ENCODE assay signal across 8 mouse cellular contexts in the genomic region with DNA sequence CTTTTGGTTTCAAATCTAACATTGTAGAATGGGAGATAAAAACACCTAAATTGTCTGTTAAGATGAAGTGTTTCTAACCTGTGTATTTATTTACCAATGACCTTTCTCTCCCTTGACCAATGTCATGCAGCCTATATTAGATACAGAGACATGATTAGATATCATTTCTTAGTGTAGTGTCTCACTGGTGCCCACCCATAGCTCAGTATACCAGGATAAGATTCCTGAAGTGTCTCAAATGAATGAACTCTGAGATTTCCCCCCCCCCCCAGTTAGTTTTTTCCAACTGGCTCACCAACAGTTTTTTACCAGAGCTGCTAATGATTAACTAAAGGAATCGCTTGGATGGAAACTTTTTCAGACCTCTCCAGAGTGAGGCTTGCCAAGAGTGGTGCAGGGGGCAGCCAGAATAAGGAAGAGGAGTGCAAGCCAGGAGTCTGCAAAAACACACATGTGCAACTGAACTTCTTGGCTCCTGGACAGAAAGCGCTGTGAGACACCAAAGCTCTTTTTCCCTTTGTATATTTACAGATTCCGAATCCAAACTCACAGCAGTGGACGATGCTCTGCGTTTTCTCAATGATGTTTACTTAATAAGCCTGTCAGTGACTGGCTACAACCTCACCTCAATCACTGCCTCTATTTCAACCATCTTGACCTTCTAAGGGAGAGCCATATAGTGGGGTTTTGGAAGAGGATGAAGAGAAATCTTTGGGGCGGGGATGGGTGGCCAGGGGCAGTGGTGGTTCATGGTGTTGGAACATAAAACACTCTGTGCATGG.
DNase-seq lines count a peak whose midpoint lies in the region; ATAC-seq lines count a peak whose summit lies in the region.

No protein-coding gene starts in this region.

- no peaks in the 10 kb centered on the region for H3K9me3 ChIP-seq in heart, embryonic 15.5 days (replicated peaks)

- 56% methylated on average over 6 of the region's 6 CpGs for WGBS in heart, embryonic 15.5 days
- 16% methylated on average over 6 of the region's 6 CpGs for WGBS in large intestine, adult 2 months

- peaks cover 29% of the 10 kb centered on the region for H3K4me1 ChIP-seq in heart, embryonic 15.5 days (replicated peaks)

- peak overlapping the region; percentile 41 for H3K27ac ChIP-seq in heart, embryonic 15.5 days

- no peak overlapping the region for H3K4me2 ChIP-seq in heart, embryonic 15.5 days

- peak; percentile 51 to 70 for DNase-seq in cerebellum, postnatal 10 days
- peak; percentile 31 for DNase-seq in Muller cell, postnatal 12 days (ENCODE audit: inconsistent ontology term)
- DNase-seq in large intestine, adult 2 months (ENCODE audit: low read depth, low spot score), result peak; percentile 57
- DNase-seq in ovary, postnatal 14 days (ENCODE audit: low spot score), result peak; percentile 38
- DNase-seq in left cerebral cortex, adult 8-10 months (ENCODE audit: low spot score in 2 of 2), result no peak

- no peak for ATAC-seq in cerebellum, adult (ENCODE audit: insufficient number of reproducible peaks, low FRiP score, low TSS enrichment)
- peak; percentile 61; the same call in 1 of the 2 replicates for ATAC-seq in heart, embryonic 15.5 days (replicated peaks; ENCODE audit: insufficient number of reproducible peaks, insufficient read depth, low FRiP score, low read depth)
- ATAC-seq in inflammation-experienced regulatory T-cells, adult 6 months, result no peak

- no peak overlapping the region for H3K9ac ChIP-seq in heart, embryonic 15.5 days

- H3K36me3 ChIP-seq in heart, embryonic 15.5 days, result no peaks in the 10 kb centered on the region

- H3K4me3 ChIP-seq in heart, embryonic 15.5 days, result no peak overlapping the region

- no peaks in the 10 kb centered on the region for H3K27me3 ChIP-seq in heart, embryonic 15.5 days

Comparison
In these comparisons a context has a peak if more than half of its experiments do, and no peak if none do; other contexts are left out.
1. DNase-seq: peak in cerebellum, postnatal 10 days (2 of 2), Muller cell, postnatal 12 days (single experiment), large intestine, adult 2 months (single experiment) and ovary, postnatal 14 days (single experiment); none in left cerebral cortex, adult 8-10 months (0 of 2).